Mouse (Mus musculus) lung, postnatal 0 days (tissue): ENCODE data around the gene Rnf216.

Experiments used
- CTCF ChIP-seq: IDR thresholded peaks from 2 replicates; pipeline ENCODE4 v1.5.1; 2016; ENCODE audit warnings: antibody characterized with exemption, mild to moderate bottlenecking
- EP300 ChIP-seq: IDR thresholded peaks from 2 replicates; pipeline ENCODE4 v1.6.1; 2016; ENCODE audit warnings: antibody characterized with exemption, mild to moderate bottlenecking, control low read depth

DNA sequence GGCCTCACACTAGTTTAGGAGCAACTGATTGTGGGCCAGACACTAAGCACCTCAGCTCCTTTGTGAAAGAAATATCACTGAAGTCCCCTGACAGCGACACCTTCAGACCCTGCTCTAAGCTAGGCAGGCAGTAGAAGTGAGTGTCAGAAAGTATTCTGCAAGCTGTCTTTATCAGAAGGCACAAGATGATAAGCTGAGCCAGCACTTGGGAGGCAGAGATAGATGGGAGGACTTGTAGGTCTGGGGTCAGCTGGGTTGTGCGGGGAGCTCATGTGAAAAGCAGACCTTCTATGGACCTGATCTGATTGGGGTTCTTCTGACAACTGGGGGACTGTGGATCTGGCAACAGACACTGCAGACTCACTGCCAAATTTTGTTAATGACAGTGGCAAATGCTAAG is 88.9 kb downstream of the Rnf216 start:
- TF ChIP-seq EP300, result no peak
- no peak for TF ChIP-seq CTCF
